Mouse (Mus musculus) liver, adult 2 months (tissue): ENCODE results near the gene Slc39a8.

ENCODE experiments used
- CTCF ChIP-seq: fragments of 200-500 bp; IDR thresholded peaks from 2 replicates; pipeline ENCODE4 v1.5.1; 2011; ENCODE audit warnings: low read depth, low read length, control low read depth
- POLR2A ChIP-seq: fragments of 200-500 bp; IDR thresholded peaks from 2 replicates; pipeline ENCODE4 v1.6.1; 2011; ENCODE audit warnings: low read length, control low read depth; ENCODE audit not compliant: insufficient read depth; ENCODE audit errors: extremely low read depth

GRCm38 (mm10) chr3:135843181-135843580 lies 18.1 kb downstream of the Slc39a8 start:
- TF ChIP-seq POLR2A, result no peak
- 0 out of 2 replicates have a peak, but pooled peaks have one; percentile 4 for TF ChIP-seq CTCF
